Mouse (Mus musculus): ENCODE measurements at regions not wholly inside any gene's neighbourhood (a gene's known extent, or its start where the extent isn't known, plus 50 kb on each side); places are given as distances from the start of the nearest gene placed in this dataset.
A peak's percentile ranks its signal among the peaks of the same experiment; 100 is the strongest.

GRCm38 (mm10) chr10:19154041-19154440 lies 138.6 kb upstream of the Tnfaip3 start:
- no peak overlapping the region for H3K27ac ChIP-seq
- no peaks in the 10 kb centered on the region for H3K4me1 ChIP-seq
- H3K4me3 ChIP-seq: no peak overlapping the region
- no peaks in the 10 kb centered on the region for H3K9me3 ChIP-seq
- H3K27me3 ChIP-seq (replicated peaks): no peaks in the 10 kb centered on the region
- no peak overlapping the region for H3K9ac ChIP-seq
- no peak overlapping the region for H3K4me2 ChIP-seq
- ATAC-seq (replicated peaks): no peak
- no peaks in the 10 kb centered on the region for H3K36me3 ChIP-seq (replicated peaks)

GRCm38 (mm10) chr10:19152773-19153172 lies 137.3 kb upstream of the Tnfaip3 start:
- no peaks in the 10 kb centered on the region for H3K4me1 ChIP-seq
- 85% methylated on average over 5 of the region's 5 CpGs for WGBS
- H3K4me2 ChIP-seq: no peak overlapping the region
- no peaks in the 10 kb centered on the region for H3K36me3 ChIP-seq (replicated peaks)
- no peak overlapping the region for H3K27ac ChIP-seq
- H3K9ac ChIP-seq: no peak overlapping the region
- no peak overlapping the region for H3K4me3 ChIP-seq
- no peaks in the 10 kb centered on the region for H3K9me3 ChIP-seq
- no peaks in the 10 kb centered on the region for H3K27me3 ChIP-seq (replicated peaks)
- ATAC-seq (replicated peaks): no peak

GRCm38 (mm10) chr10:19150766-19151165 lies 135.3 kb upstream of the Tnfaip3 start:
- H3K36me3 ChIP-seq (replicated peaks): no peaks in the 10 kb centered on the region
- H3K4me3 ChIP-seq: no peak overlapping the region
- no peaks in the 10 kb centered on the region for H3K27me3 ChIP-seq (replicated peaks)
- H3K4me2 ChIP-seq: no peak overlapping the region
- H3K9me3 ChIP-seq: no peaks in the 10 kb centered on the region
- WGBS: 89% methylated on average over 1 of the region's 1 CpGs
- no peak for ATAC-seq (replicated peaks)
- no peak overlapping the region for H3K9ac ChIP-seq
- no peak overlapping the region for H3K27ac ChIP-seq
- H3K4me1 ChIP-seq: no peaks in the 10 kb centered on the region

- no peak overlapping the region for H3K27ac ChIP-seq
- no peaks in the 10 kb centered on the region for H3K9me3 ChIP-seq
- 53% methylated on average over 3 of the region's 3 CpGs for WGBS
- no peak for ATAC-seq (replicated peaks)
- no peak overlapping the region for H3K9ac ChIP-seq
- no peaks in the 10 kb centered on the region for H3K36me3 ChIP-seq (replicated peaks)
- no peaks in the 10 kb centered on the region for H3K4me1 ChIP-seq
- no peak overlapping the region for H3K4me2 ChIP-seq
- no peaks in the 10 kb centered on the region for H3K27me3 ChIP-seq (replicated peaks)
- H3K4me3 ChIP-seq: no peak overlapping the region
Measured at GRCm38 (mm10) chr10:19150005-19150404, 134.5 kb upstream of the Tnfaip3 start.

GRCm38 (mm10) chr10:19149196-19149869 lies 133.9 kb upstream of the Tnfaip3 start:
- Histone ChIP-seq H3K4me1 (no peaks in the 10 kb centered on the region), H3K4me3 (no peak overlapping the region), H3K36me3 (replicated peaks) (no peaks in the 10 kb centered on the region), H3K9ac (no peak overlapping the region), H3K9me3 (no peaks in the 10 kb centered on the region), H3K4me2 (no peak overlapping the region), H3K27me3 (replicated peaks) (no peaks in the 10 kb centered on the region), H3K27ac (no peak overlapping the region)
- WGBS: 92% methylated on average over 4 of the region's 4 CpGs
- no peak for ATAC-seq (replicated peaks)

GRCm38 (mm10) chr10:19141481-19141880 lies 126.0 kb upstream of the Tnfaip3 start:
- Histone ChIP-seq H3K9ac (no peak overlapping the region), H3K27ac (no peak overlapping the region), H3K9me3 (no peaks in the 10 kb centered on the region), H3K4me3 (no peak overlapping the region), H3K36me3 (replicated peaks) (no peaks in the 10 kb centered on the region), H3K4me2 (no peak overlapping the region), H3K4me1 (no peaks in the 10 kb centered on the region), H3K27me3 (replicated peaks) (no peaks in the 10 kb centered on the region)
- 86% methylated on average over 3 of the region's 3 CpGs for whole genome bisulfite sequencing
- no peak for ATAC-seq (replicated peaks)

- Histone ChIP-seq H3K27ac (no peak overlapping the region), H3K36me3 (replicated peaks) (no peaks in the 10 kb centered on the region), H3K4me3 (no peak overlapping the region), H3K4me2 (no peak overlapping the region), H3K4me1 (no peaks in the 10 kb centered on the region), H3K9ac (no peak overlapping the region), H3K27me3 (replicated peaks) (no peaks in the 10 kb centered on the region), H3K9me3 (no peaks in the 10 kb centered on the region)
- no peak for ATAC-seq (replicated peaks)
- WGBS: 83% methylated on average over 5 of the region's 5 CpGs
Measured at GRCm38 (mm10) chr10:19140628-19141027, 125.2 kb upstream of the Tnfaip3 start.

GRCm38 (mm10) chr10:19139234-19139633 lies 123.8 kb upstream of the Tnfaip3 start:
- 73% methylated on average over 2 of the region's 2 CpGs for WGBS
- no peaks in the 10 kb centered on the region for H3K4me1 ChIP-seq
- H3K27me3 ChIP-seq (replicated peaks): no peaks in the 10 kb centered on the region
- H3K9me3 ChIP-seq: no peaks in the 10 kb centered on the region
- no peak overlapping the region for H3K9ac ChIP-seq
- H3K36me3 ChIP-seq (replicated peaks): no peaks in the 10 kb centered on the region
- H3K27ac ChIP-seq: no peak overlapping the region
- no peak overlapping the region for H3K4me2 ChIP-seq
- H3K4me3 ChIP-seq: no peak overlapping the region
- 0 out of 2 replicates have a peak, but pooled peaks have one; percentile 54 for ATAC-seq (replicated peaks)

- H3K4me2 ChIP-seq: no peak overlapping the region
- H3K9ac ChIP-seq: no peak overlapping the region
- no peaks in the 10 kb centered on the region for H3K27me3 ChIP-seq (replicated peaks)
- no peaks in the 10 kb centered on the region for H3K9me3 ChIP-seq
- H3K4me1 ChIP-seq: no peaks in the 10 kb centered on the region
- no peak overlapping the region for H3K4me3 ChIP-seq
- H3K36me3 ChIP-seq (replicated peaks): no peaks in the 10 kb centered on the region
- no peak overlapping the region for H3K27ac ChIP-seq
- ATAC-seq (replicated peaks): no peak
- WGBS: 80% methylated on average over 1 of the region's 1 CpGs
Measured at GRCm38 (mm10) chr10:19138258-19138657, 122.8 kb upstream of the Tnfaip3 start.

- no peak overlapping the region for H3K4me3 ChIP-seq
- no peak overlapping the region for H3K27ac ChIP-seq
- H3K9me3 ChIP-seq: no peaks in the 10 kb centered on the region
- H3K4me1 ChIP-seq: no peaks in the 10 kb centered on the region
- no peak for ATAC-seq (replicated peaks)
- no peak overlapping the region for H3K9ac ChIP-seq
- H3K36me3 ChIP-seq (replicated peaks): no peaks in the 10 kb centered on the region
- WGBS: 67% methylated on average over 4 of the region's 4 CpGs
- H3K4me2 ChIP-seq: no peak overlapping the region
- H3K27me3 ChIP-seq (replicated peaks): no peaks in the 10 kb centered on the region
Measured at GRCm38 (mm10) chr10:19127581-19128291, 112.3 kb upstream of the Tnfaip3 start.

- Histone ChIP-seq H3K4me1 (no peaks in the 10 kb centered on the region), H3K27ac (no peak overlapping the region), H3K4me3 (no peak overlapping the region), H3K36me3 (replicated peaks) (no peaks in the 10 kb centered on the region), H3K27me3 (replicated peaks) (no peaks in the 10 kb centered on the region), H3K9me3 (no peaks in the 10 kb centered on the region), H3K4me2 (no peak overlapping the region), H3K9ac (no peak overlapping the region)
- 83% methylated on average over 2 of the region's 2 CpGs for WGBS
- no peak for ATAC-seq (replicated peaks)
Measured at GRCm38 (mm10) chr10:19126922-19127321, 111.5 kb upstream of the Tnfaip3 start.

GRCm38 (mm10) chr10:19126438-19126837 lies 111.0 kb upstream of the Tnfaip3 start:
- 83% methylated on average over 4 of the region's 4 CpGs for WGBS
- ATAC-seq (replicated peaks): no peak
- Histone ChIP-seq H3K9me3 (no peaks in the 10 kb centered on the region), H3K27me3 (replicated peaks) (no peaks in the 10 kb centered on the region), H3K27ac (no peak overlapping the region), H3K9ac (no peak overlapping the region), H3K4me2 (no peak overlapping the region), H3K36me3 (replicated peaks) (no peaks in the 10 kb centered on the region), H3K4me1 (no peaks in the 10 kb centered on the region), H3K4me3 (no peak overlapping the region)

- 49% methylated on average over 7 of the region's 7 CpGs for WGBS
- Histone ChIP-seq H3K4me3 (no peak overlapping the region), H3K9me3 (no peaks in the 10 kb centered on the region), H3K27ac (no peak overlapping the region), H3K9ac (no peak overlapping the region), H3K4me2 (no peak overlapping the region), H3K36me3 (replicated peaks) (no peaks in the 10 kb centered on the region), H3K4me1 (no peaks in the 10 kb centered on the region), H3K27me3 (replicated peaks) (no peaks in the 10 kb centered on the region)
- ATAC-seq (replicated peaks): no peak
Measured at GRCm38 (mm10) chr10:19123691-19124090, 108.2 kb upstream of the Tnfaip3 start.
